20 mouse cellular contexts compared by ENCODE assay signal in the genomic region with DNA sequence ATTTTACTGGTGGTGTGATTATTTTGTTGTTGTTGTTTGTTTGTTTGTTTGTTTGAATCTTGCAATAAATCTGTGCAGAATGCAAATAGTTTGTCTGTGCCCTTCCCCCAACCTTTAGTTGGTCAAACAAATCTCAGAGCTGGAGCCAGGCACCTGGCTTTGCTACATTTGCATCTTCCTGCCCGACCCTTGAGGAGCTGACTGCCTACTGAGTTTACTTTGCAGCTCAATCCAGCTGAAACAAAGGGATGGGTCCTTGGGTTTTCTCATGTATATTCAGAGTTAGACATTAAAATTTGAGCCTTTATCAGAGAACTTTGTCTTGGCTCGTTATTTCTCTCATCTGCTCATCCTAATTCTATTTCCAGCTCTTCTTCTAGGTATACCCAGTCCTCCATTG.
DNase-seq lines count a peak whose midpoint lies in the region; ATAC-seq and TF ChIP-seq lines count a peak whose summit lies in the region.
"Had no signal": no experiment of that assay in that cellular context is flagged by ENCODE, and none has a peak within 500 bp of the region (broad histone marks: within the 10 kb centered on the region; RNA-seq: fewer than 3 reads in every experiment).

No protein-coding gene starts in this region.

- H3K4me3 ChIP-seq in E14TG2a.4 (replicated peaks; ENCODE audit: low read length) (peak overlapping the region; percentile 41; the same call in 1 of the 2 replicates), ES-Bruce4 (ENCODE audit: low read depth, low read length) (peak overlapping the region; percentile 64), ES-E14 (ENCODE audit: insufficient read depth in 1 of 2, low read depth in 1 of 2, low read length in 2 of 2, poor library complexity in 1 of 2, severe bottlenecking in 1 of 2) (no peak overlapping the region)
- no peak overlapping the region for H3K4me3 ChIP-seq in cerebellum, adult 2 months (replicated peaks; ENCODE audit: insufficient read depth, low read depth, low read length)
- no peak overlapping the region for H3K4me3 ChIP-seq in heart, embryonic 11.5 days (ENCODE audit: low read depth, low read length)
- H3K4me3 ChIP-seq: embryonic facial prominence, embryonic 10.5 days; embryonic facial prominence, embryonic 12.5 days; forebrain, embryonic 13.5 days; forebrain, embryonic 15.5 days had no signal

- WGBS in cerebellum, adult 2 months: 20% methylated on average over 2 of the region's 2 CpGs
- 40% methylated on average over 2 of the region's 2 CpGs for WGBS in heart, embryonic 11.5 days (ENCODE audit: insufficient replicate concordance)

- no peak for TF ChIP-seq CTCF in E14TG2a.4 (conservative IDR thresholded peaks at IDR 0.05; ENCODE audit: low read length)
- no peak for TF ChIP-seq CTCF in ES-Bruce4 (IDR thresholded peaks at IDR 0.05; ENCODE audit: low read depth, low read length)
- TF ChIP-seq CTCF in cerebellum, adult 2 months (IDR thresholded peaks at IDR 0.05; ENCODE audit: borderline replicate concordance, insufficient read depth, low read depth, low read length): no peak

- peak; percentile 37 for DNase-seq in ES-E14 (ENCODE audit: low read depth, low spot score)
- DNase-seq in ZHBTc4 (ENCODE audit: low read depth, low spot score): peak; percentile 72
- no peak for DNase-seq in cerebellum, adult 2 months
- DNase-seq in layer of hippocampus, postnatal 36 days: no peak
- DNase-seq: adrenal gland, adult 2 months; adrenal gland, postnatal 10 days; adrenal gland, postnatal 25 days; cerebellum, adult 11 months; cerebellum, adult 18-20 months; cerebellum, adult 9-10 months; cerebellum, postnatal 10 days; cerebellum, postnatal 25 days; forebrain, postnatal 0 days had no signal

- H3K4me1 ChIP-seq in E14TG2a.4 (replicated peaks; ENCODE audit: low read depth, low read length): peaks cover 32% of the 10 kb centered on the region
- peaks cover 11% of the 10 kb centered on the region for H3K4me1 ChIP-seq in ES-Bruce4 (ENCODE audit: control insufficient read depth, insufficient read depth, low read length)
- peaks cover 0 to 2% of the 10 kb centered on the region in 2 experiments; a peak in 1 of 4 replicates for H3K4me1 ChIP-seq in ES-E14 (ENCODE audit: control insufficient read depth in 2 of 2, insufficient read depth in 2 of 2, low read length in 2 of 2, poor library complexity in 1 of 2)
- H3K4me1 ChIP-seq in cerebellum, adult 2 months (ENCODE audit: control insufficient read depth, insufficient read depth, low read length): no peaks in the 10 kb centered on the region
- H3K4me1 ChIP-seq in heart, embryonic 11.5 days (ENCODE audit: control insufficient read depth, insufficient read depth, low read length): no peaks in the 10 kb centered on the region
- H3K4me1 ChIP-seq: embryonic facial prominence, embryonic 10.5 days; embryonic facial prominence, embryonic 12.5 days; forebrain, embryonic 13.5 days; forebrain, embryonic 15.5 days had no signal

- H3K9me3 ChIP-seq in E14TG2a.4 (ENCODE audit: low read length) (no peaks in the 10 kb centered on the region; the same call in 1 of the 2 replicates), ES-Bruce4 (replicated peaks; ENCODE audit: control insufficient read depth, insufficient read depth, low read length, poor library complexity, severe bottlenecking) (no peaks in the 10 kb centered on the region; the same call in none of the 2 replicates), ES-E14 (ENCODE audit: control insufficient read depth, insufficient read depth, low read depth, low read length) (no peaks in the 10 kb centered on the region)
- H3K9me3 ChIP-seq in heart, embryonic 11.5 days (replicated peaks; ENCODE audit: control insufficient read depth, low read length): no peaks in the 10 kb centered on the region
- H3K9me3 ChIP-seq: embryonic facial prominence, embryonic 10.5 days; embryonic facial prominence, embryonic 12.5 days; forebrain, embryonic 13.5 days; forebrain, embryonic 15.5 days had no signal

- H3K27ac ChIP-seq in ES-Bruce4 (ENCODE audit: insufficient read depth, low read length): peak overlapping the region; percentile 99
- H3K27ac ChIP-seq in ES-E14 (ENCODE audit: insufficient read depth, low read depth, low read length, poor library complexity, severe bottlenecking): peak overlapping the region; percentile 90
- H3K27ac ChIP-seq in cerebellum, adult 2 months (ENCODE audit: insufficient read depth, low read length): no peak overlapping the region
- no peak overlapping the region for H3K27ac ChIP-seq in heart, embryonic 11.5 days (ENCODE audit: low read depth, low read length)
- H3K27ac ChIP-seq: embryonic facial prominence, embryonic 10.5 days; embryonic facial prominence, embryonic 12.5 days; forebrain, embryonic 13.5 days; forebrain, embryonic 15.5 days had no signal

- H3K27me3 ChIP-seq in E14TG2a.4 (ENCODE audit: insufficient read depth, low read length) (no peaks in the 10 kb centered on the region), ES-Bruce4 (ENCODE audit: control insufficient read depth, insufficient read depth, low read length, poor library complexity, severe bottlenecking) (no peaks in the 10 kb centered on the region; the same call in 1 of the 2 replicates)
- no peaks in the 10 kb centered on the region for H3K27me3 ChIP-seq in cerebellum, adult 2 months (ENCODE audit: control insufficient read depth, insufficient read depth, low read length)
- H3K27me3 ChIP-seq in heart, embryonic 11.5 days (ENCODE audit: control insufficient read depth, insufficient read depth, low read length): no peaks in the 10 kb centered on the region
- H3K27me3 ChIP-seq: embryonic facial prominence, embryonic 12.5 days; forebrain, embryonic 13.5 days; forebrain, embryonic 15.5 days had no signal

- peak; percentile 97 for TF ChIP-seq EP300 in ES-Bruce4 (IDR thresholded peaks at IDR 0.05; ENCODE audit: insufficient read depth, low read depth, low read length)

- ATAC-seq in heart, embryonic 11.5 days (replicated peaks; ENCODE audit: insufficient number of reproducible peaks, low FRiP score, low TSS enrichment): no peak
- ATAC-seq: forebrain, embryonic 13.5 days; forebrain, embryonic 15.5 days; forebrain, postnatal 0 days had no signal

- in situ Hi-C loops in ES-E14 (cut with MboI; ENCODE audit: low sequenced_read_pairs in 2 of 2, unreplicated experiment in 2 of 2): no loop called here

- H3K9ac ChIP-seq in ES-Bruce4 (ENCODE audit: low read depth, poor library complexity, severe bottlenecking): no peak overlapping the region
- H3K9ac ChIP-seq in ES-E14 (ENCODE audit: insufficient read depth, low read depth, low read length, poor library complexity, severe bottlenecking): no peak overlapping the region
- H3K9ac ChIP-seq in heart, embryonic 11.5 days (ENCODE audit: low read depth, low read length): no peak overlapping the region
- H3K9ac ChIP-seq: embryonic facial prominence, embryonic 12.5 days; forebrain, embryonic 13.5 days; forebrain, embryonic 15.5 days; forebrain, postnatal 0 days had no signal

- no peak for TF ChIP-seq POLR2A in ES-Bruce4 (IDR thresholded peaks at IDR 0.05; ENCODE audit: insufficient read depth, low read length)
- no peak for TF ChIP-seq POLR2A in cerebellum, adult 2 months (IDR thresholded peaks at IDR 0.05; ENCODE audit: borderline replicate concordance, insufficient read depth, low read length)

- H3K4me2 ChIP-seq in heart, embryonic 11.5 days: no peak overlapping the region
- H3K4me2 ChIP-seq: embryonic facial prominence, embryonic 12.5 days; forebrain, embryonic 13.5 days; forebrain, embryonic 15.5 days had no signal

- H3K36me3 ChIP-seq in E14TG2a.4 (ENCODE audit: insufficient read depth, low read length): peaks cover 1% of the 10 kb centered on the region
- H3K36me3 ChIP-seq in ES-Bruce4 (ENCODE audit: control insufficient read depth, insufficient read depth, low read length, poor library complexity, severe bottlenecking): no peaks in the 10 kb centered on the region
- H3K36me3 ChIP-seq in ES-E14 (ENCODE audit: control insufficient read depth, insufficient read depth, low read length, poor library complexity, severe bottlenecking): no peaks in the 10 kb centered on the region
- H3K36me3 ChIP-seq in heart, embryonic 11.5 days (ENCODE audit: control insufficient read depth, insufficient read depth, low read length): no peaks in the 10 kb centered on the region
- H3K36me3 ChIP-seq: embryonic facial prominence, embryonic 10.5 days; embryonic facial prominence, embryonic 12.5 days; forebrain, embryonic 15.5 days had no signal

TF ChIP-seq in ES-E14, 5 proteins besides CTCF, POLR2A, EP300 and RAD21:
- TF ChIP-seq CHD2 (IDR thresholded peaks at IDR 0.05; ENCODE audit: low read depth, low read length): no peak

Comparison
In these comparisons a context has a peak if more than half of its experiments do, and no peak if none do; other contexts are left out.
1. H3K4me3 ChIP-seq: peak in E14TG2a.4 (single experiment) and ES-Bruce4 (single experiment); none in ES-E14 (0 of 2), cerebellum, adult 2 months (single experiment) and heart, embryonic 11.5 days (single experiment).
2. H3K27ac ChIP-seq: peak in ES-Bruce4 (single experiment) and ES-E14 (single experiment); none in cerebellum, adult 2 months (single experiment) and heart, embryonic 11.5 days (single experiment).
3. DNase-seq: peak in ES-E14 (single experiment) and ZHBTc4 (single experiment); none in cerebellum, adult 2 months (0 of 2) and layer of hippocampus, postnatal 36 days (0 of 2).